Mouse (Mus musculus): ENCODE results near the gene Tarm1. TPM values are rescaled to one million over a fixed set of nuclear protein-coding genes. Genes with fewer than 3 reads are reported as not detected.

Gene Tarm1
- polyA plus RNA-seq (2012; rRNA removed): 0.49 and 0.84 TPM in 2 replicates

GRCm38 (mm10) chr7:3502439-3502838, at the start of gene Tarm1:
Gene Tarm1, minus strand, starts transcription at chr7:3502624.
- WGBS: 83% methylated on average over 6 of the region's 6 CpGs
- Histone ChIP-seq H3K4me3 (replicated peaks; ENCODE audit: insufficient read depth, low read depth, low read length) (no peak within 1 kb of the TSS), H3K27me3 (ENCODE audit: control insufficient read depth, insufficient read depth, low read length) (no peaks in the 10 kb centered on the region), H3K27ac (ENCODE audit: insufficient read depth, low read length) (no peak within 1 kb of the TSS), H3K4me1 (ENCODE audit: control insufficient read depth, insufficient read depth, low read length) (no peaks in the 10 kb centered on the region)
- no peak for DNase-seq
- TF ChIP-seq CTCF (IDR thresholded peaks at IDR 0.05; ENCODE audit: borderline replicate concordance, insufficient read depth, low read depth, low read length): no peak
- no peak for TF ChIP-seq POLR2A (IDR thresholded peaks at IDR 0.05; ENCODE audit: borderline replicate concordance, insufficient read depth, low read length)

- Histone ChIP-seq H3K27me3 (ENCODE audit: control insufficient read depth, insufficient read depth, low read length) (no peaks in the 10 kb centered on the region), H3K27ac (ENCODE audit: insufficient read depth, low read length) (no peak overlapping the region), H3K4me3 (replicated peaks; ENCODE audit: insufficient read depth, low read depth, low read length) (no peak overlapping the region), H3K4me1 (ENCODE audit: control insufficient read depth, insufficient read depth, low read length) (no peaks in the 10 kb centered on the region)
- TF ChIP-seq CTCF (IDR thresholded peaks at IDR 0.05; ENCODE audit: borderline replicate concordance, insufficient read depth, low read depth, low read length): no peak
- TF ChIP-seq POLR2A (IDR thresholded peaks at IDR 0.05; ENCODE audit: borderline replicate concordance, insufficient read depth, low read length): no peak
- DNase-seq: no peak
- WGBS: 68% methylated on average over 3 of the region's 3 CpGs
These were observed 3.5 kb upstream of the Tarm1 start for GRCm38 (mm10) chr7:3505913-3506312.

GRCm38 (mm10) chr7:3500406-3500805, 2.0 kb downstream of the Tarm1 start:
- Histone ChIP-seq H3K27me3 (ENCODE audit: control insufficient read depth, insufficient read depth, low read length) (no peaks in the 10 kb centered on the region), H3K27ac (ENCODE audit: insufficient read depth, low read length) (no peak overlapping the region), H3K4me3 (replicated peaks; ENCODE audit: insufficient read depth, low read depth, low read length) (no peak overlapping the region), H3K4me1 (ENCODE audit: control insufficient read depth, insufficient read depth, low read length) (no peaks in the 10 kb centered on the region)
- TF ChIP-seq POLR2A (IDR thresholded peaks at IDR 0.05; ENCODE audit: borderline replicate concordance, insufficient read depth, low read length) (no peak), CTCF (IDR thresholded peaks at IDR 0.05; ENCODE audit: borderline replicate concordance, insufficient read depth, low read depth, low read length) (no peak)
- DNase-seq: no peak
- WGBS: 91% methylated on average over 1 of the region's 1 CpGs

- TF ChIP-seq POLR2A (IDR thresholded peaks at IDR 0.05; ENCODE audit: borderline replicate concordance, insufficient read depth, low read length) (no peak), CTCF (IDR thresholded peaks at IDR 0.05; ENCODE audit: borderline replicate concordance, insufficient read depth, low read depth, low read length) (no peak)
- H3K4me3 ChIP-seq (replicated peaks; ENCODE audit: insufficient read depth, low read depth, low read length): no peak overlapping the region
- 86% methylated on average over 6 of the region's 6 CpGs for WGBS
- H3K27me3 ChIP-seq (ENCODE audit: control insufficient read depth, insufficient read depth, low read length): no peaks in the 10 kb centered on the region
- no peak for DNase-seq
- H3K4me1 ChIP-seq (ENCODE audit: control insufficient read depth, insufficient read depth, low read length): no peaks in the 10 kb centered on the region
- no peak overlapping the region for H3K27ac ChIP-seq (ENCODE audit: insufficient read depth, low read length)
These were observed 20.3 kb downstream of the Tarm1 start for GRCm38 (mm10) chr7:3481948-3482608.

- Histone ChIP-seq H3K27ac (ENCODE audit: insufficient read depth, low read length) (no peak overlapping the region), H3K4me3 (replicated peaks; ENCODE audit: insufficient read depth, low read depth, low read length) (no peak overlapping the region), H3K27me3 (ENCODE audit: control insufficient read depth, insufficient read depth, low read length) (no peaks in the 10 kb centered on the region), H3K4me1 (ENCODE audit: control insufficient read depth, insufficient read depth, low read length) (no peaks in the 10 kb centered on the region)
- DNase-seq: no peak
- TF ChIP-seq CTCF (IDR thresholded peaks at IDR 0.05; ENCODE audit: borderline replicate concordance, insufficient read depth, low read depth, low read length): no peak
- TF ChIP-seq POLR2A (IDR thresholded peaks at IDR 0.05; ENCODE audit: borderline replicate concordance, insufficient read depth, low read length): no peak
- WGBS: 73% methylated on average over 5 of the region's 5 CpGs
These were observed 25.7 kb downstream of the Tarm1 start for GRCm38 (mm10) chr7:3476728-3477127.

- Histone ChIP-seq H3K4me3 (replicated peaks; ENCODE audit: insufficient read depth, low read depth, low read length) (no peak overlapping the region), H3K27ac (ENCODE audit: insufficient read depth, low read length) (no peak overlapping the region), H3K4me1 (ENCODE audit: control insufficient read depth, insufficient read depth, low read length) (no peaks in the 10 kb centered on the region), H3K27me3 (ENCODE audit: control insufficient read depth, insufficient read depth, low read length) (no peaks in the 10 kb centered on the region)
- 11% methylated on average over 19 of the region's 19 CpGs for WGBS
- DNase-seq: no peak
- TF ChIP-seq CTCF (IDR thresholded peaks at IDR 0.05; ENCODE audit: borderline replicate concordance, insufficient read depth, low read depth, low read length) (no peak), POLR2A (IDR thresholded peaks at IDR 0.05; ENCODE audit: borderline replicate concordance, insufficient read depth, low read length) (no peak)
These were observed 27.9 kb downstream of the Tarm1 start for GRCm38 (mm10) chr7:3474291-3475080.

- TF ChIP-seq CTCF (IDR thresholded peaks at IDR 0.05; ENCODE audit: borderline replicate concordance, insufficient read depth, low read depth, low read length): no peak
- no peak for TF ChIP-seq POLR2A (IDR thresholded peaks at IDR 0.05; ENCODE audit: borderline replicate concordance, insufficient read depth, low read length)
- H3K4me3 ChIP-seq (replicated peaks; ENCODE audit: insufficient read depth, low read depth, low read length): no peak overlapping the region
- H3K27ac ChIP-seq (ENCODE audit: insufficient read depth, low read length): no peak overlapping the region
- no peaks in the 10 kb centered on the region for H3K27me3 ChIP-seq (ENCODE audit: control insufficient read depth, insufficient read depth, low read length)
- no peak for DNase-seq
- H3K4me1 ChIP-seq (ENCODE audit: control insufficient read depth, insufficient read depth, low read length): no peaks in the 10 kb centered on the region
- 61% methylated on average over 3 of the region's 3 CpGs for WGBS
These were observed 29.6 kb downstream of the Tarm1 start for GRCm38 (mm10) chr7:3472774-3473173.

GRCm38 (mm10) chr7:3468614-3469013, 33.8 kb downstream of the Tarm1 start:
- H3K4me1 ChIP-seq (ENCODE audit: control insufficient read depth, insufficient read depth, low read length): no peaks in the 10 kb centered on the region
- no peak overlapping the region for H3K4me3 ChIP-seq (replicated peaks; ENCODE audit: insufficient read depth, low read depth, low read length)
- no peaks in the 10 kb centered on the region for H3K27me3 ChIP-seq (ENCODE audit: control insufficient read depth, insufficient read depth, low read length)
- no peak for DNase-seq
- 36% methylated on average over 2 of the region's 2 CpGs for WGBS
- TF ChIP-seq CTCF (IDR thresholded peaks at IDR 0.05; ENCODE audit: borderline replicate concordance, insufficient read depth, low read depth, low read length) (no peak), POLR2A (IDR thresholded peaks at IDR 0.05; ENCODE audit: borderline replicate concordance, insufficient read depth, low read length) (no peak)
- no peak overlapping the region for H3K27ac ChIP-seq (ENCODE audit: insufficient read depth, low read length)
